Mouse (Mus musculus): ENCODE results near the gene Zfp316. TPM values are rescaled to one million over a fixed set of nuclear protein-coding genes. Genes with fewer than 3 reads are reported as not detected.
A peak's percentile ranks its signal among the peaks of the same experiment; 100 is the strongest.

Gene Zfp316
- polyA plus RNA-seq, 1 experiment = 4.5 TPM

- Histone ChIP-seq H3K4me3 (ENCODE audit: insufficient read depth, low read depth, low read length) (peak within 1 kb of the TSS; percentile 73), H3K27ac (ENCODE audit: insufficient read depth, low read depth, low read length) (peak within 1 kb of the TSS; percentile 36), H3K4me1 (ENCODE audit: control insufficient read depth, insufficient read depth, low read length) (peaks cover 4% of the 10 kb centered on the region), H3K27me3 (replicated peaks; ENCODE audit: control insufficient read depth, insufficient read depth, low read length) (no peaks in the 10 kb centered on the region), H3K36me3 (ENCODE audit: control insufficient read depth, insufficient read depth, low read length) (no peaks in the 10 kb centered on the region; the same call in 1 of the 2 replicates)
- TF ChIP-seq POLR2A (IDR thresholded peaks at IDR 0.05; ENCODE audit: low read depth, low read length) = peak; percentile 79
- TF ChIP-seq CTCF (conservative IDR thresholded peaks at IDR 0.05; ENCODE audit: insufficient read depth, insufficient read length, low read depth, low read length) = peak; percentile 43; the same call in 1 of the 2 replicates
- peak; percentile 98 for DNase-seq
- under 1% methylated on average over 58 of the region's 58 CpGs for WGBS
Observed at GRCm38 (mm10) chr5:143235028-143235693, 34.7 kb downstream of the Zfp316 start, which contains the start of gene Zfp12. Gene Zfp12, plus strand, starts transcription at chr5:143235163.

GRCm38 (mm10) chr5:143226790-143227189 is 43.0 kb downstream of the Zfp316 start, which contains the start of gene Spdye4a:
Gene Spdye4a, minus strand, starts transcription at chr5:143226890.
- no peaks in the 10 kb centered on the region for H3K27me3 ChIP-seq (replicated peaks; ENCODE audit: control insufficient read depth, insufficient read depth, low read length)
- WGBS = 80% methylated on average over 3 of the region's 3 CpGs
- H3K36me3 ChIP-seq (ENCODE audit: control insufficient read depth, insufficient read depth, low read length) = no peaks in the 10 kb centered on the region
- TF ChIP-seq POLR2A (IDR thresholded peaks at IDR 0.05; ENCODE audit: low read depth, low read length) (no peak), CTCF (conservative IDR thresholded peaks at IDR 0.05; ENCODE audit: insufficient read depth, insufficient read length, low read depth, low read length) (no peak)
- DNase-seq = no peak
- no peak within 1 kb of the TSS for H3K27ac ChIP-seq (ENCODE audit: insufficient read depth, low read depth, low read length)
- H3K4me1 ChIP-seq (ENCODE audit: control insufficient read depth, insufficient read depth, low read length) = no peaks in the 10 kb centered on the region
- no peak within 1 kb of the TSS for H3K4me3 ChIP-seq (ENCODE audit: insufficient read depth, low read depth, low read length)

DNA sequence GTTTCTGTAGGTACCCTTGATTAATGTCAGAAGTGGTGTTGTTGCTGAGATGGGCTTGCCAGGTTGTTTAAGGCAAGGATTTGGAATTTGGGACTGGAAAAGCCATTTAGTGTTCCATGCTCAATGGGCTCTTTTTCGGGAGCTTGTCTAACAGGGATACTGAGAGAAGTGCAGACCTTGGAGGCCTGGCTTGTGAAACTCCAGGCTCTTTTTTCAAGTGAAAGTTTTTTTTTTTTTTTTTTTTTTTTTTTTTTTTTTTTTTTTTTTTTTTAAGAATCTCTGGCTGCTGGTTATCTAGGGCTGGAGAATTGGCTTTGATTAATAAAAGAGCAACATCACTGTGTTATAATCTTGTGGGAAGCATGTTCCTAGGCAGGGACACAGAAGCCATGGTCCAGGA is 47.5 kb downstream of the Zfp316 start:
- no peak for DNase-seq
- whole genome bisulfite sequencing = 87% methylated on average over 1 of the region's 1 CpGs
- no peak overlapping the region for H3K27ac ChIP-seq (ENCODE audit: insufficient read depth, low read depth, low read length)
- H3K4me3 ChIP-seq (ENCODE audit: insufficient read depth, low read depth, low read length) = no peak overlapping the region
- no peaks in the 10 kb centered on the region for H3K36me3 ChIP-seq (ENCODE audit: control insufficient read depth, insufficient read depth, low read length)
- no peak for TF ChIP-seq CTCF (conservative IDR thresholded peaks at IDR 0.05; ENCODE audit: insufficient read depth, insufficient read length, low read depth, low read length)
- no peak for TF ChIP-seq POLR2A (IDR thresholded peaks at IDR 0.05; ENCODE audit: low read depth, low read length)
- no peaks in the 10 kb centered on the region for H3K4me1 ChIP-seq (ENCODE audit: control insufficient read depth, insufficient read depth, low read length)
- no peaks in the 10 kb centered on the region for H3K27me3 ChIP-seq (replicated peaks; ENCODE audit: control insufficient read depth, insufficient read depth, low read length)

DNA sequence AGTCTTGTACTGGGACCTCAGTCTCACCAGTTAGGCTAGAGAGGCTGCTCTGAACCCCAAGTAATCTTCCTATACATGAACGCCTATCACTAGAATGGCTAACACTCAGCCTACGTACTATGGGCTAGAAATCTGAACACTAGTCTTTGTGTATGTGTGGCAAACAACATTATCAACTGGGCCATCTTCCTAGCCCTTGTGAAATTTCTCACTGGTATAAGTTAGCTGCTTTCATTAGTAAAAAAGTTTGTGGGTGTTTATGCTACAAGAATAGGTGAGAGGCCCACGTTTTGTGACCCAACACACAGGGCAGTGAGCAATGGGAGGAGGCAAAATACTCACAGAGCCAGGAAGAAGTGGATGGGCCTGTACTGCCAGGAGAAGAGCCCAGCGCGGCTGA is 48.8 kb downstream of the Zfp316 start:
- DNase-seq = no peak
- 83% methylated on average over 5 of the region's 5 CpGs for WGBS
- Histone ChIP-seq H3K36me3 (ENCODE audit: control insufficient read depth, insufficient read depth, low read length) (no peaks in the 10 kb centered on the region), H3K4me3 (ENCODE audit: insufficient read depth, low read depth, low read length) (no peak overlapping the region), H3K4me1 (ENCODE audit: control insufficient read depth, insufficient read depth, low read length) (no peaks in the 10 kb centered on the region), H3K27ac (ENCODE audit: insufficient read depth, low read depth, low read length) (no peak overlapping the region), H3K27me3 (replicated peaks; ENCODE audit: control insufficient read depth, insufficient read depth, low read length) (no peaks in the 10 kb centered on the region)
- TF ChIP-seq CTCF (conservative IDR thresholded peaks at IDR 0.05; ENCODE audit: insufficient read depth, insufficient read length, low read depth, low read length) (no peak), POLR2A (IDR thresholded peaks at IDR 0.05; ENCODE audit: low read depth, low read length) (no peak)

GRCm38 (mm10) chr5:143213832-143214231 is 56.0 kb downstream of the Zfp316 start:
- 50% methylated on average over 2 of the region's 2 CpGs for WGBS
- TF ChIP-seq POLR2A (IDR thresholded peaks at IDR 0.05; ENCODE audit: low read depth, low read length) = no peak
- no peak for TF ChIP-seq CTCF (conservative IDR thresholded peaks at IDR 0.05; ENCODE audit: insufficient read depth, insufficient read length, low read depth, low read length)
- Histone ChIP-seq H3K36me3 (ENCODE audit: control insufficient read depth, insufficient read depth, low read length) (no peaks in the 10 kb centered on the region), H3K4me1 (ENCODE audit: control insufficient read depth, insufficient read depth, low read length) (no peaks in the 10 kb centered on the region), H3K27me3 (replicated peaks; ENCODE audit: control insufficient read depth, insufficient read depth, low read length) (no peaks in the 10 kb centered on the region; the same call in 1 of the 2 replicates), H3K4me3 (ENCODE audit: insufficient read depth, low read depth, low read length) (no peak overlapping the region), H3K27ac (ENCODE audit: insufficient read depth, low read depth, low read length) (no peak overlapping the region)
- no peak for DNase-seq

DNA sequence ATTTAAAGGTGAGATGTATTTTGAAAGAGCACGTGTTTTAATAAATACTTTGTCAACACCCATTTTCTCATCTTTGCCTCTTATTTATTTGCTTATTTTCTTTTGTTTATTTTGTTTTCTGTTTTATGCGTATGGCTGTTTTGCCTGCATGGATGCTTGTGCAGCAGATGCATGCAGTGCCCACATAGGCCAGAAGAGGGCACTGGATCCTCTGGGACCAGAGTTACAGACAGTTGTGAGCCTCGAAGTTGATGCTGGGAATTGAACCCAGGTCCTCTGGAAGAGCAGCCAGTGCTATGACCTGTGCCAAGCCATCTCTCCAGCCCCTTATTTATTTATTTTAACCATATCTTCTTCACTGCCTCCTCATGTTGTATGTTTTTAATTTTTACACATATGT is 64.8 kb downstream of the Zfp316 start:
- WGBS = 80% methylated on average over 3 of the region's 3 CpGs
- no peak for DNase-seq

More for the DNA sequence above, 64.8 kb downstream of the Zfp316 start:
- no peak for TF ChIP-seq POLR2A (IDR thresholded peaks at IDR 0.05; ENCODE audit: low read depth, low read length)
- TF ChIP-seq CTCF (conservative IDR thresholded peaks at IDR 0.05; ENCODE audit: insufficient read depth, insufficient read length, low read depth, low read length) = peak; percentile 32; the same call in 1 of the 2 replicates
- no peaks in the 10 kb centered on the region for H3K4me1 ChIP-seq (ENCODE audit: control insufficient read depth, insufficient read depth, low read length)
- no peaks in the 10 kb centered on the region for H3K36me3 ChIP-seq (ENCODE audit: control insufficient read depth, insufficient read depth, low read length)
- H3K27me3 ChIP-seq (replicated peaks; ENCODE audit: control insufficient read depth, insufficient read depth, low read length) = no peaks in the 10 kb centered on the region
- H3K27ac ChIP-seq (ENCODE audit: insufficient read depth, low read depth, low read length) = no peak overlapping the region
- H3K4me3 ChIP-seq (ENCODE audit: insufficient read depth, low read depth, low read length) = no peak overlapping the region

Other genes with a start within 250 kb of the Zfp316 start
- gene Rnf216, start 157.0 kb downstream of the Zfp316 start, polyA plus RNA-seq (2012; rRNA removed) = 22.7 and 23.5 TPM in 2 replicates
- not detected in 2 replicates for gene Olfr718-ps1, start 122.4 kb downstream of the Zfp316 start, polyA plus RNA-seq (2012; rRNA removed)
- gene Rbak, start 89.2 kb downstream of the Zfp316 start, polyA plus RNA-seq (2012; rRNA removed) = 2.7 and 2.8 TPM in 2 replicates
- not detected in 2 replicates for gene Spdye4b, start 89.0 kb downstream of the Zfp316 start, polyA plus RNA-seq (2012; rRNA removed)
- 0.08 TPM in 1 of 2 replicates, not detected in the other for gene Spdye4a, start 43.1 kb downstream of the Zfp316 start, polyA plus RNA-seq (2012; rRNA removed)
- 8.5 and 9.6 TPM in 2 replicates for gene Zfp12, start 34.9 kb downstream of the Zfp316 start, polyA plus RNA-seq (2012; rRNA removed)
- 0.99 and 1.1 TPM in 2 replicates for gene Zfp853, start 23.6 kb upstream of the Zfp316 start, polyA plus RNA-seq (2012; rRNA removed)
- 17.9 and 18.1 TPM in 2 replicates for gene E130309D02Rik, start 45.3 kb upstream of the Zfp316 start, polyA plus RNA-seq (2012; rRNA removed)
- 80.6 and 85.0 TPM in 2 replicates for gene Zdhhc4, start 59.2 kb upstream of the Zfp316 start, polyA plus RNA-seq (2012; rRNA removed)
- gene Grid2ip, start 87.3 kb upstream of the Zfp316 start, polyA plus RNA-seq (2012; rRNA removed) = 0.13 TPM in 1 of 2 replicates, not detected in the other
- 91.8 and 99.4 TPM in 2 replicates for gene Kdelr2, start 133.8 kb upstream of the Zfp316 start, polyA plus RNA-seq (2012; rRNA removed)
- 11.7 TPM in 2 replicates for gene Daglb, start 194.6 kb upstream of the Zfp316 start, polyA plus RNA-seq (2012; rRNA removed)